Mouse (Mus musculus) embryonic fibroblast, embryonic 13.5 days (primary cell): ENCODE measurements around the gene Zfp740.

Experiments used
- CTCF ChIP-seq: IDR thresholded peaks from 2 replicates; pipeline ENCODE4 v1.5.1; 2011; ENCODE audit warnings: mild to moderate bottlenecking, control low read depth, low read length, moderate library complexity, borderline replicate concordance; ENCODE audit not compliant: insufficient read depth
- POLR2A ChIP-seq: IDR thresholded peaks from 2 replicates; pipeline ENCODE4 v1.6.1; 2011; ENCODE audit warnings: low read depth, mild to moderate bottlenecking, control low read depth, low read length, moderate library complexity

- TF ChIP-seq CTCF (no peak), POLR2A (peak; percentile 82)
Observed at GRCm38 (mm10) chr15:102245891-102246741, 43.1 kb downstream of the Zfp740 start.
